Mouse (Mus musculus) skeletal muscle tissue, adult 2 months (tissue): ENCODE data around the gene Macf1.

Experiments used
- DNase-seq: peaks from one replicate; pipeline ENCODE4 v3.0.0-alpha.2; 2012; ENCODE audit warnings: low read depth, low spot score

Macf1 gene

DNA sequence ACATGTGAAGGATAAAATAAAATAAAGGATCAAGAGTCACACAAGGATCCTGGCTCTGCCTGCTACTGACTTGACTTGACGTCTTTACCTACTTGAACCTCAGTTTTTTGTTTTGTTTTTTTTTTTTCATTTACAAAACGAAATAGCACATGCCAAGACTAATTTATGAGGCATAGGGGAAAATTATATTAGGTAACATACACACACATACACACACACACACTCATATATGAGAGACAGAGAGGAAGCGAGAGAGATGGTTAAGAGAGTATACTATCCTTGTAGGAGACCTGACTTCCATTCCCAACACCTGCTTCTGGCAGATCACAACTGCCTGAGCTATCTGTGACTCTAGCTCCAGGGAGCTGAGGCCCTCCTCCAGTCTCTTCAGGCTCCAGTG is at the start of gene Macf1:
TSS of gene Macf1 (minus strand) at position 101 of the 400 bp plus-strand sequence.
- no peak for DNase-seq

- no peak for DNase-seq
These were observed 49.4 kb upstream of the Macf1 start for GRCm38 (mm10) chr4:123733532-123733931.

- no peak for DNase-seq
These were observed 48.8 kb upstream of the Macf1 start for GRCm38 (mm10) chr4:123732921-123733320.

DNA sequence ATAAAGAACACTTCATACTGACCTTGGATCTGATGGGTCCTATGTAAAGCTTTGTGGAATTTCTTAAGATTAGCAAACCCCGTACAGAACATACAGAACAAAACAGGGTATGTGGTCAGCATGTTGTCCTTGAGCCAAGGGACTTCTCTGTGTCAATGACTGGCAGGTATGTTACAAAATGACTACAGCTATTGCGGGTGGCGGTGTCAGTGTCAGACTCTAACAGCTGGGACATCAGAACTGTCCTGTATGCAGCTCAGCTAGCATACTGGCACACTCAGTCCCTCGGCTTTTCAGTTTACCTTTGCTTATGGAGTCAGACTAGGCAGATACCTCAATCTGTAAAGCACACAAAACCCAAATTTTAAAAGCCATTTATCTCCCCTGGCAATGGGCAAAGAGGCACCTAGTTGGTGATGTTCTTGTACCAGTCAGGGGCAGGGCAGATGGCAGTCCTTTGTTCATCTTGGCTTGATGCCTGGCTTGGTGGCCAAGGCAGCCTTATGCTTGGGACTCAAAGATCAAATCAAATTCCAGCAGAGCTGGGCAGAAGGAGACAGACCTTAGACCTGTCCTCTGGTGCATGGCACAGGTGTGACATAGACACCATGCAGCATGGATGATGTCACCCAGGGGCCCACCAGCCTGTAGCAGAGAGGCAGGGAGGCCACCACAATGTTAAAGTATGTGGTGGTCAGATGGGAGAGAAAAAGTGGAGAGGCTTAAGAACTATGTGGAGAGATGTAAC is 48.2 kb upstream of the Macf1 start:
- no peak for DNase-seq

- DNase-seq: no peak
These were observed 37.6 kb upstream of the Macf1 start for GRCm38 (mm10) chr4:123721761-123722160.

DNA sequence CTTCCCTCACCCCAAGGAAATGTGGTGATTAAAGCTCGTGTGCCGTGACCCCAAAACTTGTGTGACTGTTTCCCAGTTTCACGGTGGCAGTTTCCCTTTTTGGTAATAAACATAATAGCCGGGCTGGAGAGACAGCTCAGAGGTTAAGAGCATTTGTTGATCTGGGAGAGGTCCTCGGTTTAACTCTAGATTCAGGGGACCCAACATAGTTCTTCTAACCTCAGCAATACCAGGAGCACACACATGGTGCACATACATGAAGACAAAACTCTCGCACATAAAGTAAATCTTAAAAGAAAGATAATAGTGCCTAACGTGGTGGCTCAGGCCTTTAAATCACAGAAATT is 34.2 kb upstream of the Macf1 start:
- no peak for DNase-seq

DNA sequence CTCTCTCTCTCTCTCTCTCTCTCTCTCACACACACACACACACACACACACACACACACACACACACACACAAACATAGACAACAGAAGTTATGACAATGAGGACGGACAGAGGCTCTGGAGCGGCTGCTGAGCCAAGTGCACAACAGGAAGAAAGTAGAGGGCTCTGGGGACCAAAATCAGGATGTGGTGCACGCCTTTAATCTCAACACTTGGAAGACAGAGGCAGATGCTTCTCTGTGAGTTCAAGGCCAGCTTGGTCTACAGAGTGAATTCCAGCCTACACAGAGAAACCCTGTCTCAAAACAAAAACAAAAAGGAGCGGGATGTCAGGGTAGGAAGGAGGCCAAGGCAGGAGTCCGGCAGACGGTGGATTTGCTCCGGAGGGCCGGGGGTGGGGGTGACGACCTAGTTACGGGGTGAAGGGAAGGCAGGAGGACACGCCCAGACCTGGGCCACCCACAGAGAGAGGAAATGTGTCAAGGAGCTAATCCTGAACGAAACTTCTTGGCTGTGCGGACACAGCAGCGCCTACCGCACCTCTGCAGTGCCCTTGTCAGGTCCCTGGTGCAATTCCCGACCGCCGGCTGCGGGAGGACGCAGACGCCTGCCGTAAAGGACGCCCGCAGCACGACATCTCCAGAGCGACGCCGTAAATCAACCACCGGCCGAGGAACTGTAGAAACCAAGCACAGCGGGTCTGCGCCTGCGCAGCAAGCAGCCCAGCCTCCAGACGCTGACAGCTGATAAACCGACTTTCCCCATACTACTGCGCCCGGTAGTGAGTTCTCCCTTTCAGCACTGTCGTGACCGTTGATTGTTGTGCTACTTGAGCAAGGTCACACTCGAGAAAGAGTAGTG is 33.6 kb upstream of the Macf1 start, which contains the start of gene Ndufs5:
TSS of gene Ndufs5 (minus strand) at position 629 of the 860 bp plus-strand sequence.
- DNase-seq: peak; percentile 98

DNA sequence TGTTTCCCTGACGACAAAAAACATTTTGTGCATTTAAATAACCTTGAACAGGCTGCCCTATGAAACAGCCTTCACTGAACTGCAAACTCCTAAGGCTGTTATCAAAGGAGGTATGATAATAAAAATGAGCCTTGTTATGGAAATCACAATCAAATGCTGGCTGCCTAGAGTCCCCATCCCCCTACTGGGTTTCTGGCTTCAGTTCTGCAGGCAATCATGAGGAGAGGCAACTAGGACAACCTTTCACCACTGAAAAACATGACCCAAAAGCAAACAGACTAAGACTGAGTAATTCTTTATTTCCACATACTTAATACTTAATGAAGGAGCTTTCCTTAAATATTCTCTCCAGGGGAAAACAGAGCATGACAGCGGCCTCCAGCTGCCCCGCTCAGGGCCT is 28.3 kb upstream of the Macf1 start:
- no peak for DNase-seq

DNA sequence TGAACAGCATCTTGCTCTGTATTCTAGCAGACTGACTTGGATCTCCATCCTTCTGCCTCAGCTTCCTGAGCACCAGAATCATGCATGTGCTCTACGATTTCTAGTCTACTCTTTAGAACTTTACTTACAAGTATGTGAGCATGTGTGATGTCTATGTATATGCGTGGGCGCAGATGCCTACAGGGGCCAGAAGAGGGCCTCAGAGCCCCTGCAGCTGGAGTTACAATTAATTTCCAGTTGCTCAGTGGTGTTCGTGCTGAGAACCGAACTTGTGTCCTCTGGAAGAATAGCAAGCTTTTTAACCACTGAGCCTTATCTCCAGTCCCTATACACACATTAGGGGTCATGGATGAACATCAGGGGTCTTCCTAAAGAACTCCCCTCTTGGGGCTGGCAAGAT is 23.2 kb upstream of the Macf1 start:
- DNase-seq: no peak

GRCm38 (mm10) chr4:123705340-123705739 is 21.2 kb upstream of the Macf1 start:
- DNase-seq: no peak

GRCm38 (mm10) chr4:123693384-123693783 is 9.2 kb upstream of the Macf1 start:
- no peak for DNase-seq

DNA sequence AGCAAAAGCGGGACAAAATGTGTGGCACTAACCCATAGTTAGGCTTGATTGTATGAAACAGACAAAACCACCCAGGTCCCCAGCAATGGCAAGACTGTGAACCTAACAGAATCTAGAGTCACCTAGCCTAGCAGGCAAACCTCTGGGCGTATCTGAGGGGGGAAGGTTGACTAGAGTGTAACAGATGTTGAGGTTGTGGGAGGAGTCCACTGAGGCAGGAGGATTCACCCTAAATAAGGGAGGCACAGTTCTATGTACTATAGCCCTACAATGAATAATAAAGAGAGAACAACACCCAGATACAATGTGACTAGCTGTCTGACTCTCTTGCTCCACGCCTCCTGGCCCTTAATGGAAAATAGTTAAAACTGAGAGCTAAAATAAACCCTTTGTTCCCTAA is 7.9 kb upstream of the Macf1 start:
- no peak for DNase-seq

DNA sequence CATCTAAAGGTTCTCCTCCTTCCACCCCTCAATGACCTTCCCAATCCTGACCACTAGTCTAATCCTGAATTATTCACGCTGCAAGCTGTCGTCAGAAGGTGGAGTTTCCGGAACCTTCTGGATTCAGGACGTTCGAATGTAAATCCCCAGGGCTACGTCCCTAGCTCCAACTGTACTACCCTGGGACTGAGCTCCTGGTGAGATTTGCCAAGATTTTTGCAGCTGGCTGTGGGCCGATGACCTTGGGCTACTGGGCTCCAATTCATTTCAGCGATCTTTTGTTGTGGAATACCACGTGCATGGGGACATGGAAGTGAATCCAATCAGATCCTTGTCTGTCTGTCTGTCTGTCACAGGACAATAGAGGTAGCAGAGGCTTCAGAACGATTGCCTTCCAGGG is 6.2 kb upstream of the Macf1 start:
- DNase-seq: no peak

DNA sequence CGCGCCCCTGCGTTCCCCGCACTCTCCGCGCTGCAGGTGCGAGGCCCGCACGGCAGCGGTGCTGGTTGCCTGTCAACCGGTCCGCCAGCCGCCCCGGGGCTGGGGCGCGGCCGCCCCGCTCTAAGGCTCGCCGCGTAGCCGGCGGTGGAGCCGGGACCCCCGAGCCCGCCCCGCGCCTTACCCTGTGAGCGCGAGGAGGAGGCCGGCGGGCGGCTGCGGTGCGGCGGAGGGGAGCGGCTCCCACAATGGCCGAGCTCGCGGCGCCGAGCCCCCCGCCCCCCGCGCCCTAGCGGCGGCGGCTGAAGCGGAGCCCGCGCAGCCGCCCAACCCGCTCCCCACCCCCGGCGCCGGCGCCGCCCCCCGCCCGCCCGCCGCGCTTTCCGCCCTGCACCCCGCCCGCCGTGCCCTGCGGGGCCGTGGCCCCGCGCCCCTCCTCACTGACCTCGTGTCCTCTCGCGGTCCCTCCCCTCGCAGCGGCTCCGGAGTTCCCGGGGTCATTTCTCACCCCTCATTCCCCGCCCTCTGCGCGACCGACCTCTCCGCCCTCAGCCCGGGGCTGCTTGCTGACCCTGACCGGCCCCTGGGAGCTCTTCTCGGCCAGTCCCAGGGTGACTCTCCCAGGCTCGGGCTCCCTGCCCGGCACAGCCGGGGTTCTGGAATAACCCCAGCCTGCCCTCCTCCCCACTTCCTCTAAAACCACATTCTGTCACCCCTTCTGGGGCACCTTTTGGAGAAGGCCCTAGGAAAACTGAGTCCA is 3.0 kb upstream of the Macf1 start:
- no peak for DNase-seq

DNA sequence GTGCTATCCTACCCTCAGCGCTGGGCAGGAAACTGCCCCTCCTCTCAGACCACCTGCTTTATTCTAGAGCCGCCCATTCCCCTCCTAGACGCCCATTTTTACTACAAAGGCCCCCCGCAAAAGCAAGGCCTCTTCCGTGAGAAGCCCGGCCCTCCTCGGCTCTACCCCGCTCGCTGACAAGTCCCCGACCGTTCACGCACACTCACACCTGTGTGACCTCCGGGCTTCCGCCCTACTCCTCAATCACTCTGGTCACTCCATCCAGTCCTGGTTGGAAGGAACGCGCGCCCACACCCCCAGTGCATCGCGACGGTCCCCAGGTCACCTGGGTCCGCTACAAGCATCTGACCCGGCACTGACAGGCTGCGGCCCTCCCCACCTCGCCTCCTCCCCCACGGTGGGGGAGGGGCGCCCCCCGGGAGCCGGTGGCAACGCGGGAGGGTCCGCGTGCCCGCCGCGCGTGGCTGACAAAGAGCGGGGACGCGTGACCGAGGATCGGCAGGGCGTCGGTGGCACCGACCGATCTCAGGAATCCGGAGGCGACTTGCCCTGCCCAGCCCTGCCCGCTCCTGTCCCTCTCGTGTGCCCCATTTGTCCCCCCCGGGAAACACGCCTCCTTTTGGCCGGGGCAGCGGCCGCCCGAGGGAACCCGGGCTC is 2.3 kb upstream of the Macf1 start:
- no peak for DNase-seq

GRCm38 (mm10) chr4:123685506-123686242 is 1.5 kb upstream of the Macf1 start:
- DNase-seq: no peak

DNA sequence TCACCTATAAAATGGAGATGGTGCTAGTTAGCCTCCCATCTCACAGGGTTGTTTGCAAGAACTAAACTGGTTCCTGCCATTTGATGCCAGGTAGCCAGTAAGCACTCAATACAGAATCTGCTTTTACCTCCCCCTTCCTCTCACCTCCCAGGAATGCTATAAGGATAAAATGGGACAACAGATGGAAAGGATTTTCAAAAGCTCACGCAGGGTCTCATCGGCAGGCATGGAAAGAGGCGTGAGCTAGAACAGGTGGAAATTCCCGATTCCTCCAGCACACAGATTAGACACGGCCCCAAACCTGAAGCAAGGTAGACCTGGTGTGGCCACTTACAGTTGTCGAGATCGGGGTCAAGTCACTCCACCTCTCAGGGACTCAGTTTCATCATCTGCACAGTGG is 886 bp upstream of the Macf1 start:
- no peak for DNase-seq

DNA sequence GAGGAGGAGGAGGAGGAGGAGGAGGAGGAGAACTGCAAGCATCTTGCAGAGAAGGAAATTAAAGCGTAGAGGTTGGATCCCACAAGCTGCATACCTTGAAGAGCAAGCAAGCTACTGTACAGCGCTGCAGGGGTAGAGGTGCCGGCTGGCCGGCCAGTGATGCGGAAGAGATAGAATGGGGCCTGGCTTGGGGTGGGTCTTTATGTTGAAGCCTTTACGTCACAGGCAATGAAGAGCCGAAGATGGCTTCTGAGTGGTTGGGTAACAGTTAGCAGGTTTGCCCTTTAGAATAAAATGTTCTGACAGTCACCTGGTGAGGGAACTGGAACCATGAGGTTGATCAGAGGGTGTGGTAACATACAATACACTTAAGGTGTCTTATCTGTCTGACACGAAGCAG is 1.9 kb downstream of the Macf1 start:
- DNase-seq: no peak

- DNase-seq: no peak
These were observed 3.2 kb downstream of the Macf1 start for GRCm38 (mm10) chr4:123680962-123681361.

DNA sequence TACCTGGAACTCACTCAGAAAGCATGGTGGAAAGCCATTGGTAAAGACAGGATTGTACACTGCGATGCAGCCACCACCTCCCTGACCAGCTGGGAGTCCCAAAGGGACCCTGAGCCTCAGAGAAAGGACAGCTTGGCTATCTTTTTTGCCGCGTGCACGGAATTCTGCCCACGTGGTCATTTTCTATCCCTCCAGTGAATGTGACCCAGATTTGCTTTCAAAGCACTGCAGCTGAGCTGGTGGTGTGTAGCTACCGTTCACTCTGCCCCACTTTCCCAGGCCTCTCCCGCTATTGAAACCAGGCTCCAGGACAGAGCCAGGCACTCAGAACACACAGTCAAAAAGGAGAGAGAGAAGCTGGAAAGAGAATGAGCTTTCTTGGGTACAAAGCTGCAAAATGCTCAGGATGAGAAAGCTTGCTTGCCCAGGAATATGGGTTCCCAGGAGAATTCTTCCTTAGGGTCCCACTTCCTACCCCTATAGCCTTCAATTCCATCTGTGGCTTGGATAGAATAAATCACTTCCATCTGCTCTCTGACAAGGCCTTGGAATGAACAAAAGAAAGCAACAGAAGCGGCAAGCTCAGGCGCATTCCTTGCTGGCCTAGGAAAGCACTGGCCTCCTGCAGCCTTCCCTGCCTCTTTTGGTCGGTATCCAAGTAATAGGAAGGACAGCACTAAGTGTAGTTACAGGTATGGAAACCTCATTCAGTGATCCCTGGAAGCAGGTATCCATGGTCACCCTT is 6.9 kb downstream of the Macf1 start:
- DNase-seq: no peak
